Mouse (Mus musculus) left cerebral cortex, postnatal 10 days (tissue): ENCODE measurements around the gene Akap9. TPM values are rescaled to one million over a fixed set of nuclear protein-coding genes. Genes with fewer than 3 reads are reported as not detected.
"Not testable (repeated sequence)": the region's sequence is repeated elsewhere in the genome, so short reads cannot be mapped to it uniquely, and the experiment has no call there.

Experiments
- DNase-seq, 2 experiments: peaks; one replicate each; pipeline ENCODE4 v3.0.0; 2021 to 2022; ENCODE audit warnings: low spot score in 2 of 2, mixed read lengths in 1 of 2; ENCODE audit errors: extremely low spot score in 1 of 2
- intact Hi-C: fragments of 180-260 bp; cut with DNase I; formaldehyde crosslinking; loops from one replicate; pipeline ENCODE4 v1.15.1; 2025
- total RNA-seq, 2 experiments: library from RNA; stranded (reverse); gene quantifications; 2 replicates each; pipeline ENCODE4 v1.2.3; 2021

Gene Akap9
- 100 to 1,000 TPM; 107 to 117 TPM for total RNA-seq

GRCm38 (mm10) chr5:3927801-3928689 lies at the start of gene Akap9:
Akap9 (plus strand) TSS chr5:3928054.
- intact Hi-C loops, result no loop called here
- DNase-seq, result peak; percentile 42 to 80

GRCm38 (mm10) chr5:3886862-3887261 lies 41.0 kb upstream of the Akap9 start:
- DNase-seq, intact Hi-C loops: not testable (repeated sequence)

GRCm38 (mm10) chr5:3889201-3889600 lies 38.7 kb upstream of the Akap9 start:
- intact Hi-C loops, result no loop called here
- DNase-seq, result no peak

- intact Hi-C loops, result loop anchor here (2.0 kb wide), 1 partner anchor 297 kb away; no protein-coding TSS in a partner anchor
Measured at GRCm38 (mm10) chr5:3893459-3894293, 34.2 kb upstream of the Akap9 start, which contains the start of gene Mterf1a. Mterf1a (minus strand) TSS chr5:3893933.

GRCm38 (mm10) chr5:3894294-3894619 lies 33.6 kb upstream of the Akap9 start:
- DNase-seq, result not testable (repeated sequence)
- intact Hi-C loops, result loop anchor here (2.0 kb wide), 1 partner anchor 297 kb away; no protein-coding TSS in a partner anchor

More at GRCm38 (mm10) chr5:3893459-3894293, 34.2 kb upstream of the Akap9 start, which contains the start of gene Mterf1a:
- not testable (repeated sequence) for DNase-seq

GRCm38 (mm10) chr5:3905471-3905870 lies 22.4 kb upstream of the Akap9 start:
- intact Hi-C loops, result no loop called here
- DNase-seq, result no peak

- no peak for DNase-seq
- intact Hi-C loops, result no loop called here
Measured at GRCm38 (mm10) chr5:3922350-3922749, 5.5 kb upstream of the Akap9 start.

- DNase-seq, result no peak
- intact Hi-C loops, result no loop called here
Measured at GRCm38 (mm10) chr5:3926666-3927065, 1.2 kb upstream of the Akap9 start.

- DNase-seq, result peak in 1 of 2 experiments; percentile 41
- intact Hi-C loops, result no loop called here
Measured at GRCm38 (mm10) chr5:3928690-3929046, 814 bp downstream of the Akap9 start.

GRCm38 (mm10) chr5:3930760-3931159 lies 2.9 kb downstream of the Akap9 start:
- intact Hi-C loops, result no loop called here
- no peak for DNase-seq

- DNase-seq, result no peak
Measured at GRCm38 (mm10) chr5:3931636-3932035, 3.8 kb downstream of the Akap9 start.

GRCm38 (mm10) chr5:3933551-3933950 lies 5.7 kb downstream of the Akap9 start:
- no peak for DNase-seq
- intact Hi-C loops, result no loop called here

More at GRCm38 (mm10) chr5:3931636-3932035, 3.8 kb downstream of the Akap9 start:
- intact Hi-C loops, result no loop called here

- intact Hi-C loops, result no loop called here
- DNase-seq, result no peak
Measured at GRCm38 (mm10) chr5:3935266-3935665, 7.4 kb downstream of the Akap9 start.

GRCm38 (mm10) chr5:3935778-3936554 lies 8.1 kb downstream of the Akap9 start:
- no peak for DNase-seq

GRCm38 (mm10) chr5:3938905-3939304 lies 11.1 kb downstream of the Akap9 start:
- intact Hi-C loops, result no loop called here
- no peak for DNase-seq

More at GRCm38 (mm10) chr5:3935778-3936554, 8.1 kb downstream of the Akap9 start:
- intact Hi-C loops, result no loop called here

- no peak for DNase-seq
- intact Hi-C loops, result no loop called here
Measured at GRCm38 (mm10) chr5:3939335-3939734, 11.5 kb downstream of the Akap9 start.

GRCm38 (mm10) chr5:3941240-3941639 lies 13.4 kb downstream of the Akap9 start:
- intact Hi-C loops, result no loop called here
- peak in 1 of 2 experiments; percentile 72 for DNase-seq

GRCm38 (mm10) chr5:3943169-3943568 lies 15.3 kb downstream of the Akap9 start:
- DNase-seq, intact Hi-C loops: not testable (repeated sequence)

GRCm38 (mm10) chr5:3952498-3952897 lies 24.6 kb downstream of the Akap9 start:
- intact Hi-C loops, result no loop called here
- DNase-seq, result no peak
